Mouse (Mus musculus): ENCODE measurements around the gene Kcns3. TPM values are rescaled to one million over a fixed set of nuclear protein-coding genes. Genes with fewer than 3 reads are reported as not detected.
"Not testable (repeated sequence)": the region's sequence is repeated elsewhere in the genome, so short reads cannot be mapped to it uniquely, and the experiment has no call there.

Kcns3 gene
- polyA plus RNA-seq, 1 experiment from 2014 or later = 0.39 TPM

GRCm38 (mm10) chr12:11101565-11101964, 49.3 kb downstream of the Kcns3 start:
- WGBS = 83% methylated on average over 3 of the region's 3 CpGs
- Histone ChIP-seq H3K9ac (replicated peaks; ENCODE audit: low read depth, low read length) (no peak overlapping the region), H3K27ac (ENCODE audit: low read length) (no peak overlapping the region), H3K4me3 (replicated peaks; ENCODE audit: low read length) (no peak overlapping the region), H3K4me1 (replicated peaks; ENCODE audit: control insufficient read depth, insufficient read depth, low read length) (no peaks in the 10 kb centered on the region), H3K9me3 (ENCODE audit: control insufficient read depth, low read length) (no peaks in the 10 kb centered on the region), H3K36me3 (ENCODE audit: control insufficient read depth, insufficient read depth) (no peaks in the 10 kb centered on the region), H3K4me2 (ENCODE audit: low read length) (no peak overlapping the region), H3K27me3 (replicated peaks; ENCODE audit: control insufficient read depth, insufficient read depth, low read length) (no peaks in the 10 kb centered on the region)
- ATAC-seq = no peak

- ATAC-seq = no peak
- H3K4me2 ChIP-seq (ENCODE audit: low read length) = no peak overlapping the region
- no peak overlapping the region for H3K27ac ChIP-seq (ENCODE audit: low read length)
- H3K9ac ChIP-seq (replicated peaks; ENCODE audit: low read depth, low read length) = no peak overlapping the region
- H3K9me3 ChIP-seq (ENCODE audit: control insufficient read depth, low read length) = no peaks in the 10 kb centered on the region
- no peaks in the 10 kb centered on the region for H3K27me3 ChIP-seq (replicated peaks; ENCODE audit: control insufficient read depth, insufficient read depth, low read length)
- H3K4me1 ChIP-seq (replicated peaks; ENCODE audit: control insufficient read depth, insufficient read depth, low read length) = no peaks in the 10 kb centered on the region
- 74% methylated on average over 5 of the region's 5 CpGs for WGBS
- no peaks in the 10 kb centered on the region for H3K36me3 ChIP-seq (ENCODE audit: control insufficient read depth, insufficient read depth)
- H3K4me3 ChIP-seq (replicated peaks; ENCODE audit: low read length) = no peak overlapping the region
Measured at GRCm38 (mm10) chr12:11088626-11089372, 62.1 kb downstream of the Kcns3 start.

GRCm38 (mm10) chr12:11086866-11087265, 64.0 kb downstream of the Kcns3 start:
- WGBS = 52% methylated on average over 5 of the region's 5 CpGs
- Histone ChIP-seq H3K4me3 (replicated peaks; ENCODE audit: low read length) (no peak overlapping the region), H3K27ac (ENCODE audit: low read length) (no peak overlapping the region), H3K4me2 (ENCODE audit: low read length) (no peak overlapping the region), H3K36me3 (ENCODE audit: control insufficient read depth, insufficient read depth) (no peaks in the 10 kb centered on the region), H3K9me3 (ENCODE audit: control insufficient read depth, low read length) (no peaks in the 10 kb centered on the region), H3K27me3 (replicated peaks; ENCODE audit: control insufficient read depth, insufficient read depth, low read length) (no peaks in the 10 kb centered on the region), H3K4me1 (replicated peaks; ENCODE audit: control insufficient read depth, insufficient read depth, low read length) (no peaks in the 10 kb centered on the region), H3K9ac (replicated peaks; ENCODE audit: low read depth, low read length) (no peak overlapping the region)
- no peak for ATAC-seq

GRCm38 (mm10) chr12:11071079-11071478, 79.8 kb downstream of the Kcns3 start:
- H3K27me3 ChIP-seq (replicated peaks; ENCODE audit: control insufficient read depth, insufficient read depth, low read length) = no peaks in the 10 kb centered on the region
- no peak overlapping the region for H3K27ac ChIP-seq (ENCODE audit: low read length)
- 0 out of 2 replicates have a peak, but pooled peaks cover 4% of the 10 kb centered on the region for H3K4me1 ChIP-seq (replicated peaks; ENCODE audit: control insufficient read depth, insufficient read depth, low read length)
- H3K9me3 ChIP-seq (ENCODE audit: control insufficient read depth, low read length) = no peaks in the 10 kb centered on the region
- no peaks in the 10 kb centered on the region for H3K36me3 ChIP-seq (ENCODE audit: control insufficient read depth, insufficient read depth)
- no peak for ATAC-seq
- no peak overlapping the region for H3K4me2 ChIP-seq (ENCODE audit: low read length)
- WGBS = 88% methylated on average over 2 of the region's 2 CpGs
- no peak overlapping the region for H3K4me3 ChIP-seq (replicated peaks; ENCODE audit: low read length)
- no peak overlapping the region for H3K9ac ChIP-seq (replicated peaks; ENCODE audit: low read depth, low read length)

- ATAC-seq = peak; percentile 72
- Histone ChIP-seq H3K36me3 (ENCODE audit: control insufficient read depth, insufficient read depth) (no peaks in the 10 kb centered on the region), H3K9me3 (ENCODE audit: control insufficient read depth, low read length) (no peaks in the 10 kb centered on the region), H3K9ac (replicated peaks; ENCODE audit: low read depth, low read length) (no peak overlapping the region), H3K4me3 (replicated peaks; ENCODE audit: low read length) (no peak overlapping the region), H3K4me2 (ENCODE audit: low read length) (no peak overlapping the region), H3K4me1 (replicated peaks; ENCODE audit: control insufficient read depth, insufficient read depth, low read length) (0 out of 2 replicates have a peak, but pooled peaks cover 4% of the 10 kb centered on the region), H3K27ac (ENCODE audit: low read length) (no peak overlapping the region), H3K27me3 (replicated peaks; ENCODE audit: control insufficient read depth, insufficient read depth, low read length) (no peaks in the 10 kb centered on the region)
- WGBS = 44% methylated on average over 2 of the region's 2 CpGs
Measured at GRCm38 (mm10) chr12:11066865-11067264, 84.0 kb downstream of the Kcns3 start.

GRCm38 (mm10) chr12:11052676-11053075, 98.2 kb downstream of the Kcns3 start:
- not testable (repeated sequence) for H3K27ac ChIP-seq (ENCODE audit: low read length); H3K36me3 ChIP-seq (ENCODE audit: control insufficient read depth, insufficient read depth); H3K4me3 ChIP-seq (replicated peaks; ENCODE audit: low read length); H3K4me2 ChIP-seq (ENCODE audit: low read length); H3K9ac ChIP-seq (replicated peaks; ENCODE audit: low read depth, low read length); H3K27me3 ChIP-seq (replicated peaks; ENCODE audit: control insufficient read depth, insufficient read depth, low read length); ATAC-seq; H3K4me1 ChIP-seq (replicated peaks; ENCODE audit: control insufficient read depth, insufficient read depth, low read length); H3K9me3 ChIP-seq (ENCODE audit: control insufficient read depth, low read length)
- 72% methylated on average over 4 of the region's 4 CpGs for WGBS

GRCm38 (mm10) chr12:11041821-11042220, 109.0 kb downstream of the Kcns3 start:
- no peak overlapping the region for H3K27ac ChIP-seq (ENCODE audit: low read length)
- H3K4me3 ChIP-seq (replicated peaks; ENCODE audit: low read length) = no peak overlapping the region
- no peak overlapping the region for H3K4me2 ChIP-seq (ENCODE audit: low read length)
- H3K4me1 ChIP-seq (replicated peaks; ENCODE audit: control insufficient read depth, insufficient read depth, low read length) = no peaks in the 10 kb centered on the region
- no peak for ATAC-seq
- no peaks in the 10 kb centered on the region for H3K27me3 ChIP-seq (replicated peaks; ENCODE audit: control insufficient read depth, insufficient read depth, low read length)
- H3K9me3 ChIP-seq (ENCODE audit: control insufficient read depth, low read length) = no peaks in the 10 kb centered on the region
- no peak overlapping the region for H3K9ac ChIP-seq (replicated peaks; ENCODE audit: low read depth, low read length)
- no peaks in the 10 kb centered on the region for H3K36me3 ChIP-seq (ENCODE audit: control insufficient read depth, insufficient read depth)

Other genes with a start within 250 kb of the Kcns3 start
- gene Msgn1, start 57.9 kb upstream of the Kcns3 start, polyA plus RNA-seq (2015; fragmentation: Nextera tagmentation; extraction: Ambion mirVana) = not detected in 2 replicates
- gene Gen1, start 114.7 kb upstream of the Kcns3 start, polyA plus RNA-seq (2015; fragmentation: Nextera tagmentation; extraction: Ambion mirVana) = 3.7 and 5.9 TPM in 2 replicates
- 112 and 123 TPM in 2 replicates for gene Smc6, start 114.8 kb upstream of the Kcns3 start, polyA plus RNA-seq (2015; fragmentation: Nextera tagmentation; extraction: Ambion mirVana)